Comparison of ENCODE assay signal across 10 mouse cellular contexts in genomic region chr9:124033345-124033744, GRCm38 (mm10). TPM values are rescaled to one million over a fixed set of nuclear protein-coding genes. Genes with fewer than 3 reads are reported as not detected.
DNase-seq lines count a peak whose midpoint lies in the region; ATAC-seq and TF ChIP-seq lines count a peak whose summit lies in the region.
"Had no signal": no experiment of that assay in that cellular context is flagged by ENCODE, and none has a peak within 500 bp of the region (broad histone marks: within the 10 kb centered on the region; RNA-seq: fewer than 3 reads in every experiment).

No protein-coding gene starts in this region.

- WGBS in embryonic facial prominence, embryonic 11.5 days = 57% methylated on average over 1 of the region's 1 CpGs
- WGBS in lung, postnatal 0 days = 41% methylated on average over 1 of the region's 1 CpGs

- TF ChIP-seq CTCF in lung, postnatal 0 days (IDR thresholded peaks at IDR 0.05) = peak; percentile 73

- H3K4me3 ChIP-seq in ES-E14 (ENCODE audit: insufficient read depth in 1 of 2, low read depth in 1 of 2, low read length in 2 of 2, poor library complexity in 1 of 2, severe bottlenecking in 1 of 2) = no peak overlapping the region
- H3K4me3 ChIP-seq in embryonic facial prominence, embryonic 11.5 days (ENCODE audit: low read depth, low read length) = no peak overlapping the region
- no peak overlapping the region for H3K4me3 ChIP-seq in lung, postnatal 0 days (ENCODE audit: low read depth, low read length)
- H3K4me3 ChIP-seq: embryonic facial prominence, embryonic 13.5 days; megakaryocyte, embryonic 14.5 days had no signal

- H3K9ac ChIP-seq in ES-E14 (ENCODE audit: insufficient read depth, low read depth, low read length, poor library complexity, severe bottlenecking) = no peak overlapping the region
- no peak overlapping the region for H3K9ac ChIP-seq in embryonic facial prominence, embryonic 11.5 days (replicated peaks; ENCODE audit: low read length)
- no peak overlapping the region for H3K9ac ChIP-seq in lung, postnatal 0 days (replicated peaks; ENCODE audit: low read depth)
- H3K9ac ChIP-seq: embryonic facial prominence, embryonic 13.5 days had no signal

- H3K36me3 ChIP-seq in ES-E14 (ENCODE audit: control insufficient read depth, insufficient read depth, low read length, poor library complexity, severe bottlenecking) = no peaks in the 10 kb centered on the region
- H3K36me3 ChIP-seq in embryonic facial prominence, embryonic 11.5 days (replicated peaks; ENCODE audit: control insufficient read depth, insufficient read depth, low read depth, low read length) = no peaks in the 10 kb centered on the region
- no peaks in the 10 kb centered on the region for H3K36me3 ChIP-seq in lung, postnatal 0 days (ENCODE audit: insufficient read depth, low read length)
- H3K36me3 ChIP-seq: embryonic facial prominence, embryonic 13.5 days had no signal

- TF ChIP-seq EP300 in lung, postnatal 0 days (IDR thresholded peaks at IDR 0.05) = no peak

- H3K27ac ChIP-seq in ES-E14 (ENCODE audit: insufficient read depth, low read depth, low read length, poor library complexity, severe bottlenecking) = no peak overlapping the region
- no peak overlapping the region for H3K27ac ChIP-seq in embryonic facial prominence, embryonic 11.5 days (replicated peaks; ENCODE audit: low read depth, low read length)
- no peak overlapping the region for H3K27ac ChIP-seq in lung, postnatal 0 days (ENCODE audit: low read length)
- H3K27ac ChIP-seq: embryonic facial prominence, embryonic 13.5 days had no signal

- no peaks in the 10 kb centered on the region for H3K27me3 ChIP-seq in embryonic facial prominence, embryonic 11.5 days (ENCODE audit: control insufficient read depth, insufficient read depth, low read length)
- H3K27me3 ChIP-seq in lung, postnatal 0 days (replicated peaks; ENCODE audit: insufficient read depth, low read length) = no peaks in the 10 kb centered on the region
- H3K27me3 ChIP-seq: embryonic facial prominence, embryonic 13.5 days; megakaryocyte, embryonic 14.5 days had no signal

- H3K4me2 ChIP-seq in embryonic facial prominence, embryonic 11.5 days (ENCODE audit: low read depth, low read length) = no peak overlapping the region
- H3K4me2 ChIP-seq in lung, postnatal 0 days (replicated peaks; ENCODE audit: low read depth, low read length) = no peak overlapping the region
- H3K4me2 ChIP-seq: embryonic facial prominence, embryonic 13.5 days had no signal

- no peak for ATAC-seq in embryonic facial prominence, embryonic 11.5 days (replicated peaks; ENCODE audit: insufficient number of reproducible peaks, low FRiP score, low TSS enrichment, low read depth)
- no peak for ATAC-seq in lung, postnatal 0 days

- peak; percentile 32 for DNase-seq in layer of hippocampus, adult 11-12 months (ENCODE audit: low spot score)
- DNase-seq in layer of hippocampus, adult 8-10 months (ENCODE audit: low spot score in 2 of 2) = no peak
- DNase-seq in ES-E14 (ENCODE audit: low read depth, low spot score) = peak; percentile 28
- DNase-seq in embryonic facial prominence, embryonic 11.5 days (ENCODE audit: low spot score) = peak; percentile 49
- DNase-seq in lung, postnatal 0 days (ENCODE audit: low spot score) = peak; percentile 50
- DNase-seq in ovary, postnatal 36 days (ENCODE audit: low spot score) = no peak
- DNase-seq in left cerebral cortex, adult 9 months (ENCODE audit: low spot score in 2 of 2) = no peak
- no peak for DNase-seq in right cerebral cortex, postnatal 10 days (ENCODE audit: low spot score in 2 of 2)

- in situ Hi-C loops in ES-E14 (cut with MboI; ENCODE audit: low sequenced_read_pairs in 2 of 2, unreplicated experiment in 2 of 2) = no loop called here

- no peaks in the 10 kb centered on the region for H3K4me1 ChIP-seq in ES-E14 (ENCODE audit: control insufficient read depth in 2 of 2, insufficient read depth in 2 of 2, low read length in 2 of 2, poor library complexity in 1 of 2)
- H3K4me1 ChIP-seq in embryonic facial prominence, embryonic 11.5 days (ENCODE audit: control insufficient read depth, insufficient read depth, low read length) = no peaks in the 10 kb centered on the region
- no peaks in the 10 kb centered on the region for H3K4me1 ChIP-seq in lung, postnatal 0 days (ENCODE audit: insufficient read depth, low read depth, low read length)
- H3K4me1 ChIP-seq: embryonic facial prominence, embryonic 13.5 days had no signal

- no peaks in the 10 kb centered on the region for H3K9me3 ChIP-seq in ES-E14 (ENCODE audit: control insufficient read depth, insufficient read depth, low read depth, low read length)
- H3K9me3 ChIP-seq in embryonic facial prominence, embryonic 11.5 days (replicated peaks; ENCODE audit: control insufficient read depth, low read length) = no peaks in the 10 kb centered on the region
- H3K9me3 ChIP-seq in lung, postnatal 0 days (ENCODE audit: low read length) = no peaks in the 10 kb centered on the region
- H3K9me3 ChIP-seq: embryonic facial prominence, embryonic 13.5 days; megakaryocyte, embryonic 14.5 days had no signal

TF ChIP-seq in ES-E14, 5 proteins besides CTCF, POLR2A, EP300 and RAD21:
- TF ChIP-seq CHD2 (IDR thresholded peaks at IDR 0.05; ENCODE audit: low read depth, low read length) (no peak), ZNF384 (IDR thresholded peaks at IDR 0.05; ENCODE audit: low read depth, low read length) (no peak), ZC3H11A (IDR thresholded peaks at IDR 0.05; ENCODE audit: borderline replicate concordance, low read depth, low read length) (no peak), MAFK (IDR thresholded peaks at IDR 0.05; ENCODE audit: insufficient read depth, low read depth, low read length) (no peak), HCFC1 (IDR thresholded peaks at IDR 0.05; ENCODE audit: borderline replicate concordance, insufficient read depth, low read length) (no peak)

RNA-seq across cellular contexts. Expression of gene Ccr3, which starts 11.6 kb away (rescaled TPM):
- not detected for total RNA-seq in layer of hippocampus, adult 8-10 months (2022)
- not detected in 2 replicates for total RNA-seq in ES-E14 (2012; rRNA removed)
- not detected in 2 replicates for polyA plus RNA-seq in embryonic facial prominence, embryonic 11.5 days (2014; fragmentation: Nextera tagmentation; extraction: Ambion mirVana)
- 0.04 TPM in 2 replicates for polyA plus RNA-seq in lung, postnatal 0 days (2015; fragmentation: Nextera tagmentation; extraction: Ambion mirVana)

RNA-seq across cellular contexts. Expression of gene Ccr1l1, which starts 55.1 kb away (rescaled TPM):
- total RNA-seq in layer of hippocampus, adult 8-10 months (2022) = not detected
- total RNA-seq in ES-E14 (2012; rRNA removed) = not detected in 2 replicates
- not detected in 2 replicates for polyA plus RNA-seq in embryonic facial prominence, embryonic 11.5 days (2014; fragmentation: Nextera tagmentation; extraction: Ambion mirVana)
- not detected in 2 replicates for polyA plus RNA-seq in lung, postnatal 0 days (2015; fragmentation: Nextera tagmentation; extraction: Ambion mirVana)
- polyA plus RNA-seq: embryonic facial prominence, embryonic 13.5 days had no signal

Comparison
In these comparisons a context has a peak if more than half of its experiments do, and no peak if none do; other contexts are left out.
1. DNase-seq: peak in layer of hippocampus, adult 11-12 months (single experiment), ES-E14 (single experiment), embryonic facial prominence, embryonic 11.5 days (single experiment) and lung, postnatal 0 days (single experiment); none in layer of hippocampus, adult 8-10 months (0 of 2), ovary, postnatal 36 days (single experiment), left cerebral cortex, adult 9 months (0 of 2) and right cerebral cortex, postnatal 10 days (0 of 2).